Mouse (Mus musculus): Measurements from ENCODE around the gene Otulinl.

Otulinl gene

GRCm38 (mm10) chr15:27678511-27678910, 2.9 kb downstream of the Otulinl start:
- no peak for DNase-seq

GRCm38 (mm10) chr15:27677801-27678200, 3.6 kb downstream of the Otulinl start:
- no peak for DNase-seq

DNA sequence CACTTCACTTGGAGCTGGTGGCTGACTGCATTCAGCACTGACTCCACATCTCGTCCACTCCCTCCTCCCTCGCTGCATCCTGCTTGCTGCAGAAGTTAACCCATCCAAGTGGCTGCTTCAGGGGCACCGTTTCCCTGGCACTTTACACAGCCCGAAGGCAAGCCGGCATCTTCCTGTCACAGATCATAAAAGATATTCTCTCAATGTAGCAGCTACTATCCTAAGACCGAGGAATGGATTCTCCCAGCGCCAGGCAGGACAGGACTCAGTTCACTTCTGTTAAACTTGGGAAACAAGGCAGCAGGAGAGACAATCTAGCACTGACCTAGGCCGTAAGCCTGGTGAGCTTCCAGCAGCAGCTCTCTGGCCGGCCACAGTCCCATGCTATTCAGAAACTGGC, 5.2 kb downstream of the Otulinl start:
- no peak for DNase-seq

DNA sequence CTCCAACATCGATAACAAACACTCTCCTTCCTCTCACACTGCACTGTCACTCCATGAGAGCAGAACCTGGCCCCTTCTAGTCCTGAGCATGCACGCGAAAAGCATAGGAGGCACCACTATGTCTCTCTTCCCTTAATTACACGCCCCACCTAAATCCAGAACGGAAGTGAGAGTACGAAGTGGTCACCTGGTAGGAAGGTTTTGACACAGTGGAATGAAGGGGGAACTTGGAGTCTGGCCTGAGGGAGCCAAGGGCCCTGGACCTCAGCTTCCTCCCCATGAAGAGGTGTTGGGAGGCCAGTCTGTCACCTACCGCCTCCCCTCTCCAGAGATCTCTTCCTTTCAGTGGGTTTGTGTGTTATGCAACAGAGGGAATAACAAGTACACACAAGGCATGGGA, 6.3 kb downstream of the Otulinl start:
- DNase-seq = no peak

DNA sequence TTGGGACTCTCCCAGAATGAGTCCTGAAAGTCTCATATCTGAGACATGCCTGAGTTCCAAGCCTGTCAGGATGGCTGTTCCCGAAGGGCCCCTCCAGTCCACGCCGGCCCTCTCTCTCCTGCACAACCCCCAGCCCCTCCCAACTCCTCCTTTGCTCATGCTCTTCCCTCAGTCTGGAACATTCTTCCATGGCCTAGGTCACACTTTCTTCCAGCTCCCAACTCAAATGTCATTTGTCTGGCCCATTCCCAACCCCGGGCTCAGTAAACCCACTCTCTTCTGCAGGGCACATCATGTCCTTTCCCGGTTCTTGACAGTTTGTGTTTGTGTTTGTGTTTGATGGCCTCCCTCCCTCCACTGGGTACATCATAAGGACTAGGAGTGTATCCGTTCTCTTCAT, 7.3 kb downstream of the Otulinl start:
- DNase-seq = no peak

GRCm38 (mm10) chr15:27673151-27673550, 8.2 kb downstream of the Otulinl start:
- DNase-seq = no peak

DNA sequence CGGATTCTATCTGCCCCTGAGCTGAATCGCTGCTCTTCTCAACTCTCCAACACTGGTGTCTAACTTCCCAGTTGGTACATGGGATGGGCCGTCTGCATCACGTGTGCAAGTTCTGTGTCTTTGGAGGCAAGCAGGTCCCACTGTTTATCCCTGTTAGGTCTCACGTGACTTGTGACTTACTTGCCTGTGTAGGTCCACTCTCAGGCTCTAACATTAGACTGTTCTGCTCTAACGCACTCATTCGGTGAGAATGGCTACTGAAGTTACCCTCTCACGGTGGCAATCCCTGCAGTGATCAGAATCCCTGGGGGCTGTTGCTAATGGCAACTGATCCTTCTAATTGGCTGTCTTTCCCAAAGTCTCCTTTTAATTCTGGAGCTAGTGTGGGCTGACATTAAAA, 9.1 kb downstream of the Otulinl start:
- DNase-seq = no peak

GRCm38 (mm10) chr15:27671612-27672245, 9.7 kb downstream of the Otulinl start:
- no peak for DNase-seq

- DNase-seq = no peak
Observed at GRCm38 (mm10) chr15:27670708-27671107, 10.7 kb downstream of the Otulinl start.

DNA sequence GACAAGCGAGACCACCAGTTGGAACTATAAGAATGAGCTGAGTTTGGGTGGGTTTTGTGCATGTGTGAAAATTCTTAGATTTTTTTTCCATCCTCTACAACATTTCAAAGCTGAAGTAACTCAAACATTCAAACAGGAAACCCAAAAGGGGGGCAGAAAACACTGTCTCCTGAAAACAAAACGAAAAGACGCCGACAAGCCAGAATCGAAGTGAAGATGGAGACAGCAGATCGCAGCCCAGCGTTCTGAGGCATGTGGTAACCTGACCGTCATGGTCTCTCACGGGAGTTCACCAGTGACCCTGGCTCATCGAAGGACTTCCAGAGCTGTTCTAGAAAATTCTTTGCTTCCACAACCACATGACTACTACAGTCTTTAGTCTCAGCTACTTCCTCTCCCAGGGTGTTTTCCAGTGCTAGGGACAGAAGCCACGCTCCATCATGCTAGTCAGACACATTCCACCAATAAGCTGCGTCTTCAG, 11.4 kb downstream of the Otulinl start:
- no peak for DNase-seq

DNA sequence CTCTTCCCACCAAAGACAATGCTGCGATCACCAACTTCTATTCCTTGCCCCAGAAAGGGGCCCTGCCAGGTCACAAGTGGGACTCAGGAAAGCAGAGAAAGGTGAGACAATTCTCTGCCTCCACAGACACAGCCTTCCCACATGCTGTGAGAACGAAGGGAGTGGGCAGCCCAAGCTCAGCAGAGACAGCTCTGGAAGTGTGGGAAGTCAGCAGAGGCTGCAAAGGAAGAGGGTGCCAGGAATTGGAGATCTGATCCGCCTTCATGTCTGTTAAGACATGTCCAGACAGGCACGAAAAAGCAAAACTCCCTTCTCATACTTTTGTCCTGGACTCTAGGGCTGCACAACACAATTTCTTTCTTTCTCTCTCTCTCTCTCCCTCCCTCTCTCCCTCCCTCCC, 12.1 kb downstream of the Otulinl start:
- DNase-seq = peak; percentile 33

GRCm38 (mm10) chr15:27668557-27668956, 12.8 kb downstream of the Otulinl start:
- no peak for DNase-seq

DNA sequence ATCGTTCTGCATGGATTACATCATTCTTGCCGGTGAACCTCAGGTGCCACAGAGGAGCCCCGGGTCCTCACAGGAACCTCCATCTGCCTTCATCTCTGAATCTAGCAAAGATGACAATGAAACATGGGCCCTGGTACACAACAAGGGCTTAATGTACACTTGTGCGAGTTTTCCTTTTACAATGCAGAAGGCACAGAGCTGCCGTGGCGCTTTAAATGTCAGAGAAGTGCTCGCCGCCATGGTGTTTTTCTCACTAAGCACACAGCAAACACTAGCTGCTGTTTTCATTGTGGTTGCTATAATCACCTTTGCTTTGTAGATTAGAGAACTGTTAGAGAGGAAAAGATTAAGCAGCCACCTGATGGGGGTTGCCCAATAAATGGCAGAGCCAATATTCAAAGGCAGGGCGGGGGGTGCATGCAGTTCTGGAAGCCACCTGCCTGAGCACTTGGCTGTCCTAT, 13.3 kb downstream of the Otulinl start:
- DNase-seq = no peak

DNA sequence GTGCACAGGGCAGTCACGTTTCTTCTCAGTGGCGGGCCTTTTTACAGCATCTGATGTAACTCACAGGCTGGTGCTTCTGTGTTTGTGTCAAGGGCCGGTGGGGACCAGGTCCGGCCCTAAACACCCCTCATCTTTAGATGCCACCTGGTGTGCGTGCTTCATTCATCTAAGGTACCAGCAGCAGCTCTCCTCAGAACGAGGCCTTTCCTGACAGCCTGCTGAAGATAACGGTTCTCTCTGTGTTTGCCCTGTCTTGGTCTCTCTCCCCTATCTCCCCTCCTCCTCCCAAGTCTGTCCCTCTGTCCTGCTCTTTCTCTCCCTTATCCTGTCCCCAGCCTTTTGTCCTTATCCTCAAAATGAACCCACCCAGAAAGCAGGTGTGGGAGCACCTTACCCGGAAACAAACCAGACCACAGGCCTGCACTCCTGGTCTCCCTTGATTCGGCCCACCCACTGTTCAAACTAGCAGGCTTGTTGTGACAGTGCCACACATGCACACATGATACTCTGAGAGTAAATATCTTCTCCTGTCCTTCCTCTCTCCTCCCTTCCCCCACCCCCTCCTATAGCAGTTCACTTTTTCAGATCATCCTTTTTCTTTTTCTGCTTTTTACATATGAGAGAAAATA, 14.4 kb downstream of the Otulinl start:
- DNase-seq = no peak

DNA sequence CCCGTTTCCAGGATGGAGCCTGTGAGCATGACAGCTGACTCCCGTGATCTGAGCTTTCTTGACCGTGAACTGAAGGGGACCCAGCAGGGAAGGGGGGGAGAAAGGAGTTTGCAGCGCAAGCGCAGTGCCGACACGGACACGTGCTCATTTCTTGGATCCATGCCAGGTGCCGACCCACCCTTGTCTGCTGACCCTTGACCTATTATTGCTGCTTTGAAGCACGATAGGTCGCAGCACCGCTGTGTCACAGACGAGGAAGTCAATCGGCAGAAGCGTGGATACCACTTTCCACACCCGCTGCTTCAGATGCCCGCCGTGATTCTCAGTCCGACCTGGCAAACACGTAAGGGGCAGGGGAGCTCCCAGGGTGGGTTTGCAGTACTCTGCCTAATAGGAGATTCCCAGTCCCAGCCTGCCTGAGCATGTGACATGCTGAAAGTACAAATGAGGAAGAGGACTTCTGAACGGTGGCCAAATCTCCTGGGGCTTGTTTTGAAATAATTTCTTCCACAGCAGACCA, 15.9 kb downstream of the Otulinl start:
- DNase-seq = peak; percentile 43

- DNase-seq = no peak
Observed at GRCm38 (mm10) chr15:27664126-27664525, 17.3 kb downstream of the Otulinl start.

DNA sequence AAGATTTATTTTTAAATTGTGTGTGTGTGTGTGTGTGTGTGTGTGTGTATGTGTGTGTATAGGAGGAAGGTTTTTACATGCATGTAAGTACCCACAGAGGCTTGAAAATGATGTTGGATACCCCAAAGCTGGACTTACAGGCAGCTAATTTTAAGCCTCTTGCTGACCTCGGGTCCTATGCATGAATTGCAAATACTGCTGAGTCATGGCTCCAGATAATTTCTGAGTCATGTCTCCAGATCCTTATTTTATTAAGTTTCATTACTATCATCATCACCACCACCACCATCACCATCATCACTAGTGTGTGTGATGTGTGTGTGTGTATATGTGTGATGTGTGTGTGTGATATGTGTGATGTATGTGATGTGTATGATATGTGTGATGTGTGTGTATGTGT, 18.7 kb downstream of the Otulinl start:
- DNase-seq = no peak

GRCm38 (mm10) chr15:27661696-27662095, 19.7 kb downstream of the Otulinl start:
- no peak for DNase-seq

DNA sequence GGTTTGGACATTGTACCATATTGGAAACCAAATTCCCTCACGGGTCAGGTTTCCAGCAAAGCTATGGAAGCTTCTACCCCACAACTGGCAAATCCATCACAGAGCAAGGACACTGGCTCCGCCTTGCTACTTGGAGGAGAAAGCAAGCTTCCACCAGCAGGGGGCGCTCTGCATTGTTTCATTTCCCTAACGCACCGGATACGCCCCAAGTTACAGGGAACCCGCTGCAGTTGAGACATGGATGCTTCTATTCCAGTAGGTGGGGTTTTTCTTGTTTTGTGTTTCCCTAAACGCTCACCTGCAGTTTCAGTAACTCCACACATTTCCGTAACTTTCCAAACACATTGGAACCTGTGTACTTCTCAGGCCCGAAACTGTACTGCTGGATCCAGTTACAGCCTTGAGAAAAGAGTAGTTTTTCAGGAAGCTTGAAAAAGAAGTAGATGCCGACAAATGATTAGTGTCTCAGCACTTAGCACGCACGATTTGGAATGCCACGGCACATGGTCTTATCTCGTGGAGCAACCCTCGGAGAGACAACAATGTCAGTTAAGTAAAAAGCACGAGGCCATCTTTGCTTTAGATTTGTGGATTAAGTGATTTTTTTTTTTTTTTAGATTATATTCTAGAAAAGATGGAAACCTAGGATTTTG, 21.7 kb downstream of the Otulinl start:
- DNase-seq = peak; percentile 95

GRCm38 (mm10) chr15:27659143-27659542, 22.2 kb downstream of the Otulinl start:
- DNase-seq = no peak

- DNase-seq = no peak
Observed at GRCm38 (mm10) chr15:27658356-27658755, 23.0 kb downstream of the Otulinl start.

GRCm38 (mm10) chr15:27657866-27658265, 23.5 kb downstream of the Otulinl start:
- no peak for DNase-seq

DNA sequence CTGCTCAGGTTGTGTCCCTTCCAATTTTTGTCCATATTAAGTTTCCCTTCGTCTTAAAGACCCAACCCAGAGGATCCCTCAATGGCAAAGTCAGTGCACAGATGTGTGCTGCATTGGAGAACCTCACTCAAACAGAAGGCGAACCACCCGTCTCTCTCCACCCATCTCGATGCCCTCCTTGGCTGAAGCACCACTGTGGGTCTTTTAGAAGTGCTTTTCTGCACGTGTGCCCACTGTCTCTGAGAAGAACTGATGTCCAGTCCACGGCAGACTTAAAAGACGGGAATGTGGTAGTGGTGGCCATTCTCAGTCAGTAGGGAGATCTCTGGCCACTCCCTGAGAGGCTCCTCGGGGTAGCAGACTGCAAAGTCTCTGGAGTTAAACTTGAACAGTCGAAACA, 24.8 kb downstream of the Otulinl start:
- no peak for DNase-seq

DNA sequence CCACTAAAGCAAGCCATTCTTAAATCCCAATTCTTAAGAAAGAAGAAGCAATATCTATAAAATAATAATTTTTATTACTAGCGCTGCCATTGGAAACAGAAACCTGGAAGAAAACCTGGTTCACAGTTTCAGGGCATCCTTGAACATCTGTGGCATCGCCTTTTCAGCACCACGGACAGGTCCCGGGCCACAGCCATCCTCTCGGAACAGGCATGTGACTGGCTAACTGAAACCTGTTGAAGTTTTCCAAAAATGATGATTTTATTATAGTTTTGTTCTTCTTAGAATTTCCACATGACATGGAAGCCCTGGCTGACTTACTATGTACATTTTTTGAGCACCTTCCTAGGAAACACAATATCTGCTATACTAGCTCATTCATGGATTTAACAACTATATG, 26.4 kb downstream of the Otulinl start:
- no peak for DNase-seq

Data from right cerebral cortex, postnatal 14 days (tissue).